Mouse (Mus musculus): ENCODE data around the gene Edf1.
"Not testable (repeated sequence)": the region's sequence is repeated elsewhere in the genome, so short reads cannot be mapped to it uniquely, and the experiment has no call there.

Edf1 gene

GRCm38 (mm10) chr2:25557221-25557963, at the start of gene Edf1:
Gene Edf1, plus strand, starts transcription at chr2:25557847.
- DNase-seq (ENCODE audit: low read depth, low spot score), result peak; percentile 79

GRCm38 (mm10) chr2:25509912-25510311, 47.7 kb upstream of the Edf1 start:
- no peak for DNase-seq (ENCODE audit: low read depth, low spot score)

- DNase-seq (ENCODE audit: low read depth, low spot score), result no peak
Observed at GRCm38 (mm10) chr2:25526510-25527302, 30.9 kb upstream of the Edf1 start.

- DNase-seq (ENCODE audit: low read depth, low spot score), result no peak
Observed at GRCm38 (mm10) chr2:25533707-25534106, 23.9 kb upstream of the Edf1 start.

- DNase-seq (ENCODE audit: low read depth, low spot score), result no peak
Observed at GRCm38 (mm10) chr2:25534178-25534865, 23.3 kb upstream of the Edf1 start.

GRCm38 (mm10) chr2:25534866-25535182, 22.8 kb upstream of the Edf1 start:
- no peak for DNase-seq (ENCODE audit: low read depth, low spot score)

GRCm38 (mm10) chr2:25536531-25536930, 21.1 kb upstream of the Edf1 start:
- DNase-seq (ENCODE audit: low read depth, low spot score), result no peak

GRCm38 (mm10) chr2:25540541-25540948, 17.1 kb upstream of the Edf1 start:
- no peak for DNase-seq (ENCODE audit: low read depth, low spot score)

- DNase-seq (ENCODE audit: low read depth, low spot score), result no peak
Observed at GRCm38 (mm10) chr2:25541644-25542367, 15.8 kb upstream of the Edf1 start.

- DNase-seq (ENCODE audit: low read depth, low spot score), result no peak
Observed at GRCm38 (mm10) chr2:25545996-25546810, 11.4 kb upstream of the Edf1 start.

GRCm38 (mm10) chr2:25546811-25547491, 10.7 kb upstream of the Edf1 start, which contains the start of gene Traf2:
Gene Traf2, minus strand, starts transcription at chr2:25546940.
- DNase-seq (ENCODE audit: low read depth, low spot score), result peak; percentile 96

- DNase-seq (ENCODE audit: low read depth, low spot score), result no peak
Observed at GRCm38 (mm10) chr2:25549021-25549991, 8.3 kb upstream of the Edf1 start.

GRCm38 (mm10) chr2:25551186-25551585, 6.5 kb upstream of the Edf1 start:
- no peak for DNase-seq (ENCODE audit: low read depth, low spot score)

GRCm38 (mm10) chr2:25553171-25553786, 4.4 kb upstream of the Edf1 start:
- DNase-seq (ENCODE audit: low read depth, low spot score), result not testable (repeated sequence)

- not testable (repeated sequence) for DNase-seq (ENCODE audit: low read depth, low spot score)
Observed at GRCm38 (mm10) chr2:25555479-25555878, 2.2 kb upstream of the Edf1 start.

GRCm38 (mm10) chr2:25556296-25556695, 1.4 kb upstream of the Edf1 start:
- no peak for DNase-seq (ENCODE audit: low read depth, low spot score)

GRCm38 (mm10) chr2:25557964-25558360, 315 bp downstream of the Edf1 start:
- no peak for DNase-seq (ENCODE audit: low read depth, low spot score)

- no peak for DNase-seq (ENCODE audit: low read depth, low spot score)
Observed at GRCm38 (mm10) chr2:25558774-25559173, 1.1 kb downstream of the Edf1 start.

- DNase-seq (ENCODE audit: low read depth, low spot score), result no peak
Observed at GRCm38 (mm10) chr2:25560551-25560950, 2.9 kb downstream of the Edf1 start.

All from embryo, embryonic 11.5 days (tissue).